Mouse (Mus musculus) heart, embryonic 16.5 days (tissue): ENCODE measurements around the gene Syncrip. TPM values are rescaled to one million over a fixed set of nuclear protein-coding genes. Genes with fewer than 3 reads are reported as not detected.

ENCODE experiments used
- ATAC-seq: fragments of 200-750 bp; cut with Nextera tagmentation; replicated peaks from 2 replicates; pipeline ENCODE4 v1.8.0; 2017; ENCODE audit warnings: moderate number of reproducible peaks; ENCODE audit not compliant: insufficient read depth, low FRiP score; ENCODE audit errors: extremely low read depth
- H3K27ac ChIP-seq: fragments of 300-500 bp; sonication (generic); 2 replicates; pipeline ENCODE4 v1.5.1; 2014; ENCODE audit warnings: mild to moderate bottlenecking, low read length, control low read depth, moderate library complexity
- H3K27me3 ChIP-seq: fragments of 300-500 bp; sonication (generic); 2 replicates; pipeline ENCODE4 v1.6.1; 2014; ENCODE audit warnings: low read length, mixed read lengths; ENCODE audit not compliant: control insufficient read depth, insufficient read depth
- H3K36me3 ChIP-seq: fragments of 300-500 bp; sonication (generic); 2 replicates; pipeline ENCODE4 v1.6.1; 2014; ENCODE audit not compliant: control insufficient read depth, insufficient read depth
- H3K4me1 ChIP-seq: fragments of 300-500 bp; sonication (generic); 2 replicates; pipeline ENCODE4 v1.6.1; 2014; ENCODE audit warnings: low read length, mixed read lengths; ENCODE audit not compliant: control insufficient read depth, insufficient read depth
- H3K4me2 ChIP-seq: fragments of 300-500 bp; sonication (generic); 2 replicates; pipeline ENCODE4 v1.6.1; 2014; ENCODE audit warnings: low read depth, mild to moderate bottlenecking, control low read depth, low read length
- H3K4me3 ChIP-seq: fragments of 300-500 bp; sonication (generic); 2 replicates; pipeline ENCODE4 v1.5.1; 2014; ENCODE audit warnings: mild to moderate bottlenecking, control low read depth, low read length
- H3K9ac ChIP-seq: fragments of 300-500 bp; sonication (generic); 2 replicates; pipeline ENCODE4 v1.6.1; 2014; ENCODE audit warnings: low read length, control low read depth
- H3K9me3 ChIP-seq: fragments of 300-500 bp; sonication (generic); replicated peaks from 2 replicates; pipeline ENCODE4 v1.6.1; 2016; ENCODE audit warnings: low read length; ENCODE audit not compliant: control insufficient read depth
- WGBS: fragments of 180-500 bp; shearing (Covaris S2); extraction: QIAGEN DNeasy Blood & Tissue Kit; methylation state at CpG from one replicate; pipeline ENCODE4 v1.1.7; 2014; 5-methylcytosine and 5-hydroxymethylcytosine counted together
- polyA plus RNA-seq: library from polyadenylated mRNA; unstranded; fragments of >200 nt; fragmentation: Nextera tagmentation; extraction: Ambion mirVana; gene quantifications from 2 replicates; pipeline ENCODE4 v1.2.1, GENCODE M21; 2015

Syncrip gene
- polyA plus RNA-seq, 1 experiment from 2014 or later, result 55.1 TPM

DNA sequence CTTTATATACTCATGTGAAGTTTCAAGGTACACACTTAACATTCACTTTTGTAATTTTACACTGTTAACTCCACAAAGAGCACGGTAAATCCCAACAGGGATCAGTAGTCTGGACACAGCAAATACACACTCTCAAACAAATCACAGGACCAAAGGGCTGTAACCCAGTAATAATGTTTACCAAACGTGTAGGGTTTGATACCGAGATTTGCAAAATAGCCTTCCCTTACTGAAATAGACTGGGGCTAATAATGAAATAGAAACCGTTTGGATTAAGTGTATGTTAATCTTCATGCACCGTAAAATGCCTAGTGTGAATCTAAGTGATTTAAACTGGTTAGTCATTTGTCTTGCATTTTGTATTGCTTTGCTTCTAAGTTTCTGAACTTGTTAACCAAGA, 42.4 kb downstream of the Syncrip start:
- ATAC-seq, result no peak
- H3K9ac ChIP-seq, result no peak overlapping the region; the same call in 1 of the 2 replicates
- H3K27me3 ChIP-seq, result no peaks in the 10 kb centered on the region
- H3K4me1 ChIP-seq, result peaks cover 12% of the 10 kb centered on the region
- WGBS, result 26% methylated on average over 5 of the region's 5 CpGs
- no peak overlapping the region for H3K27ac ChIP-seq
- no peak overlapping the region for H3K4me3 ChIP-seq
- H3K4me2 ChIP-seq, result no peak overlapping the region
- H3K9me3 ChIP-seq, result no peaks in the 10 kb centered on the region
- H3K36me3 ChIP-seq, result peaks cover 6% of the 10 kb centered on the region; the same call in 1 of the 2 replicates

DNA sequence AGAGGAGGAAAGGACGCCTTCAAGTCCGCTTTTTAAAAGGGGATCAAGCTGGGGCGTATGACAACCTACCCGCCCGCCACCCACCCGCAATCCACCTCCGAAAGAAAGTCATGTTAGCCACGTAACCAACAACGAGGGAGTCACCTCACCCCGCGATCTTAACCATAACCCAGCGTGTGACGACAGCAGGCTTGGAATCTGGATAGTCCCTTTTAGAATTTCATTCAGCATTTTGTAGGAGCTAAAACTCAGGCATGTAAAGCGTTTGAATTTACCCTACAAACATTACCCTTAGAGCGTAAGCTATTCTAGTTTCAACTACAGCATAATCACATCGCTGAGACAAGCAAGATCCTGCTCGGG, 43.2 kb downstream of the Syncrip start:
- ATAC-seq, result peak; percentile 10
- Histone ChIP-seq H3K9me3 (no peaks in the 10 kb centered on the region), H3K4me2 (peak overlapping the region; percentile 95), H3K4me3 (peak overlapping the region; percentile 92), H3K27me3 (no peaks in the 10 kb centered on the region), H3K9ac (peak overlapping the region; percentile 94), H3K36me3 (peaks cover 3% of the 10 kb centered on the region; the same call in 1 of the 2 replicates), H3K27ac (peak overlapping the region; percentile 95), H3K4me1 (peaks cover 12% of the 10 kb centered on the region)
- under 1% methylated on average over 17 of the region's 17 CpGs for WGBS

DNA sequence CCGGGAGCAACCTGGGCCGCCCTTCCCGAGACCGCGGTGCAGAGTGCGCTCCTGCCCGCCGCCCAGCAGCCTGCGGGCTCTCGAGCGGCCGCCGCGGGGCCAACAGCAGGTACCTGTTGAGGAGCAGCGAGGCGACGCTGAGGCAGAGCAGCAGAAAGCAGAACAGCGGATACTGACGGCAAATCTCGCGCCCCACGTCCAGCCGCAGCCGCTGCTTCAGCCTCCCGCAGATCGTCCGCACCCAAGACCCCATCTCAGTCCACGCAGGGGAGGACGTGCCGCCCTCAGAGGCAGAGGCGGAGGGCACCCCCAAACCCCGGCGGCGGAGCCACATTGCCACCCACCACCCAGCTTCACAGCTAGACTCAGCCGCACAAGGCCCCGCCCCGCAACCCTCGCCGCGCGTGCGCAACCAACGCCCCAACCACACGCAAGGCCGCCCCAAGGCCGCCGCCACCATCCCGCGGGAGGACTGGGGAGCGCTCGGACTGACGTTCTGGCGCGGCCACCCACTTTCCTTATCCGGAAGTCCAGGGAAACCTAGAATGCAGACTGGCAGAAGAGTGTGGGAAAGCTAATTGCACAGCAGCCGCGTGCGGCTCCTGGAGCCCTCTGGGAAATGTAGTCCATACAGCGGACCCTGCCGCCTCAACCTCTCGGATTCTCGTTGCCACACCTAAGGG, 43.7 kb downstream of the Syncrip start, which contains the start of gene Snx14:
Gene Snx14 (minus strand): TSS at position 404 of the 683 bp plus-strand sequence.
- ATAC-seq, result peak; percentile 98
- 0% methylated on average over 58 of the region's 62 CpGs for WGBS
- peaks cover 12% of the 10 kb centered on the region for H3K4me1 ChIP-seq
- peak within 1 kb of the TSS; percentile 92 for H3K4me3 ChIP-seq
- H3K4me2 ChIP-seq, result peak within 1 kb of the TSS; percentile 95
- H3K9ac ChIP-seq, result peak within 1 kb of the TSS; percentile 94
- H3K36me3 ChIP-seq, result peaks cover 3% of the 10 kb centered on the region; the same call in 1 of the 2 replicates
- H3K27me3 ChIP-seq, result no peaks in the 10 kb centered on the region
- no peaks in the 10 kb centered on the region for H3K9me3 ChIP-seq
- peak within 1 kb of the TSS; percentile 95 for H3K27ac ChIP-seq

DNA sequence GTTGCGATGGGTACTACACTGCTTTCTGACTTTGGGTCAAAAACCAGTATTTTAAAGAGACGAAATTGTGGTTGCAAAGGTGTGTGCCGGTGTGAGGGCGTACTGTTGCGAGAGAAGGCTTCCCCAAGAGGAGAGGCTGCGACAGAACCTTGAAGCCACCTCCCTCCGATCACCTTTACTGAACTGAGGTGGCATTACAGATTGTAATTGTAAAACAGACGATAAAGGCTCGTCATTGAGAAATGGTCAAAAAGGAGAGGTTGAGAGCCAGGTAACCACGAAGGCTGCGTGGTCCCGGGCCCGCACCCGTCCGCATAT, 44.2 kb downstream of the Syncrip start:
- H3K4me2 ChIP-seq, result peak overlapping the region; percentile 95
- no peak for ATAC-seq
- peak overlapping the region; percentile 92 for H3K4me3 ChIP-seq
- WGBS, result 2% methylated on average over 15 of the region's 15 CpGs
- H3K27me3 ChIP-seq, result no peaks in the 10 kb centered on the region
- peaks cover 3% of the 10 kb centered on the region; the same call in 1 of the 2 replicates for H3K36me3 ChIP-seq
- H3K4me1 ChIP-seq, result peaks cover 12% of the 10 kb centered on the region
- H3K27ac ChIP-seq, result peak overlapping the region; percentile 95
- H3K9me3 ChIP-seq, result no peaks in the 10 kb centered on the region
- H3K9ac ChIP-seq, result peak overlapping the region; percentile 94

DNA sequence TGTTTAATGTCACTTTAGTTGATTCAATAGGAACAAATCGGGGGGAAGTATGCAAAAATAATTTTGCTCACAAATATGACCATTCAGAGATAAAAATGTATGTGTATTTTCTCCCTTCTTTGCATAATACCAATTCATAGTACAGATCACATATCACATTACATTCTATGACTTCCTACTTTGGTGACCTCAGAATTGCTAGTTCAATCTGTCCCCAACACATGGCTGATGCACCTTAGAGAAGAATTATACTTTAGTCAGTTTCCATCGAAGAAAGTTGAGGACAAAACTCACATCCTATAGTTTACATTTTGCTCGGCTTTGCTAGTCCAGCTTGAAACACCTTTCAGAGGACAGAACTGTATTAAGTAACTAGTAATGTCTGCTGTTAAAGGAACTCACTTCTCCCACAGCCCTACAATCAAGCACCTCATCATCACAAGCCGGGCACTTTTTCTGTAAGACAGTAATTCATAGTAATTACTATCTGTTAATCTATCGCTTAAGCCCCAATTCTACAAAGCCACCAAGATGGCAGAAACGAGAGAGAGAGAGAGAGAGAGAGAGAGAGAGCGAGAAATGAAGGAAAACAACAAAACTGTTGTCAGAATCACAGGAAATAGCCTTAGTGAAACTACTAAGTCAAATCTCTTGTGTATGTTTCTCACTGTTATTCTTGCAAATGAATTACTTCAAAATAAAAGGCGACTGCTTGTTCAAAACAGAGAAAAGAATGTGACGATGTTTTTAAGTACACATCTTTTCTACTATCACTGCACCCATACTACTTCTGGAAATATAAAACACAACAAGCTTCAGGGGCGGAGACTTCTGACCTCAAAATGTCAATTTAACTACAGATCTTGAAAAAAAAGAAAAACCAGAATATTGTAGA, 44.8 kb downstream of the Syncrip start:
- 43% methylated on average over 10 of the region's 10 CpGs for WGBS
- H3K36me3 ChIP-seq, result peaks cover 3% of the 10 kb centered on the region; the same call in 1 of the 2 replicates
- peaks cover 12% of the 10 kb centered on the region for H3K4me1 ChIP-seq

DNA sequence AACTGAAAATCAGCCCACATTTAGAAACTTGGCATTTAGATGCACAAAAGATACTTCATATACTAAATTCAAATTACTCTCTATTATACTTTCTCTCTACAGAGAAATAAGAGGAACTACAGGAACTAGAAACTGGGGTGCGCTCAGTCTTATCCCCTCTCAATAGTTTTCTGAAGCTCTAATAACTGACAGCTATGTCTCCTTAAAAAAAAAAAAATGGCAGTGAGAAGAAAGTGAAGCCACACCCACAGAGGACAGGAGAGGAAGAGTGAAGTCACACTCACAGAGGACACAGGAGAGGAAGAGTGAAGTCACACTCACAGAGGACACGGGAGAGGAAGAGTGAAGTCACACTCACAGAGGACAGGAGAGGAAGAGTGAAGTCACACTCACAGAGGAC, 58.0 kb downstream of the Syncrip start:
- ATAC-seq, result no peak
- no peak overlapping the region for H3K4me2 ChIP-seq
- peaks cover 14% of the 10 kb centered on the region for H3K36me3 ChIP-seq
- no peak overlapping the region for H3K27ac ChIP-seq
- H3K9ac ChIP-seq, result no peak overlapping the region
- H3K4me1 ChIP-seq, result no peaks in the 10 kb centered on the region
- WGBS, result 77% methylated on average over 2 of the region's 2 CpGs
- H3K27me3 ChIP-seq, result no peaks in the 10 kb centered on the region
- no peak overlapping the region for H3K4me3 ChIP-seq
- H3K9me3 ChIP-seq, result peaks cover 4% of the 10 kb centered on the region; the same call in 1 of the 2 replicates

More for the DNA sequence above, 44.8 kb downstream of the Syncrip start:
- H3K27ac ChIP-seq, result peak overlapping the region; percentile 95
- peak overlapping the region; percentile 94 for H3K9ac ChIP-seq
- peak overlapping the region; percentile 95 for H3K4me2 ChIP-seq
- no peaks in the 10 kb centered on the region for H3K9me3 ChIP-seq
- ATAC-seq, result no peak
- peak overlapping the region; percentile 92 for H3K4me3 ChIP-seq
- H3K27me3 ChIP-seq, result no peaks in the 10 kb centered on the region

DNA sequence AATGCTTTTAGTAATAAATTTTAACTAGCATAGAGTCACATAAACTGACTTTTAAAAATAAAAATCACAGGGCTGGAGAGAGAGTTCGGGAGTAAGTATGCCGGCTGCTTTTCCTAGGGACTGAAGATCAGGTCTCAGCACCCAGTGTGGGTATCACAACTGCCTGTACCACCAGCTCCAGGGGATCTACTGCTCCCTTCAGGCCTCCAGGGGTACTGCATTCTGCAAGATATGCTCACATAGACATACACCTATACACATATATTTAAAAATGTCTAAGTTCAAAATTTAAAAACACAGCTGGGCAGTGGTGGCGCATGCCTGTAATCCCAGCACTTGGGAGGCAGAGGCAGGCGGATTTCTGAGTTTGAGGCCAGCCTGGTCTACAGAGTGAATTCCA, 59.9 kb downstream of the Syncrip start:
- Histone ChIP-seq H3K4me3 (no peak overlapping the region), H3K4me1 (no peaks in the 10 kb centered on the region), H3K27ac (no peak overlapping the region), H3K4me2 (no peak overlapping the region), H3K9ac (no peak overlapping the region), H3K9me3 (peaks cover 4% of the 10 kb centered on the region; the same call in 1 of the 2 replicates), H3K27me3 (no peaks in the 10 kb centered on the region), H3K36me3 (peaks cover 25% of the 10 kb centered on the region)
- 97% methylated on average over 4 of the region's 4 CpGs for WGBS
- no peak for ATAC-seq

DNA sequence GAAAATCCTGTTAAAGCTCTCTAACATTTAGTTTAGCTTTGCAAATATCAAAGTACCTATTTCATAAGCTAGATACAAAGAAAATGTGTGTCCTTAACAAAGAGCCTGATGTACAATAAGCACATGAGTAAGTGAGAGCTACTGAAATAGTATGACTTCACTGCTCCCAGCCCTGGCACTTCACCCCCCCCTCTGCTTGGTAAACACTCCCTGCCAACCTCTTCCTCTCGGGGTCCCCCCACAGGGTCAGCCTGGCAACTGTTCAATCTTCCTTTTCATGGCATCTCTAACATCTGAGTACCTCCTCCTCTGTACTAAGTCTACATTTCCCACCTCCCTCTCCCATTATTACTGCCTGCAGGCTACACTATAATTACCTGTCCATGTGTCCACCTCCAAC, 65.6 kb downstream of the Syncrip start:
- peaks cover 18% of the 10 kb centered on the region for H3K36me3 ChIP-seq
- no peak overlapping the region for H3K4me2 ChIP-seq
- H3K9ac ChIP-seq, result no peak overlapping the region
- H3K27ac ChIP-seq, result no peak overlapping the region
- no peak for ATAC-seq
- WGBS, result 58% methylated on average over 1 of the region's 1 CpGs
- no peak overlapping the region for H3K4me3 ChIP-seq
- H3K9me3 ChIP-seq, result no peaks in the 10 kb centered on the region
- H3K27me3 ChIP-seq, result no peaks in the 10 kb centered on the region
- no peaks in the 10 kb centered on the region for H3K4me1 ChIP-seq

DNA sequence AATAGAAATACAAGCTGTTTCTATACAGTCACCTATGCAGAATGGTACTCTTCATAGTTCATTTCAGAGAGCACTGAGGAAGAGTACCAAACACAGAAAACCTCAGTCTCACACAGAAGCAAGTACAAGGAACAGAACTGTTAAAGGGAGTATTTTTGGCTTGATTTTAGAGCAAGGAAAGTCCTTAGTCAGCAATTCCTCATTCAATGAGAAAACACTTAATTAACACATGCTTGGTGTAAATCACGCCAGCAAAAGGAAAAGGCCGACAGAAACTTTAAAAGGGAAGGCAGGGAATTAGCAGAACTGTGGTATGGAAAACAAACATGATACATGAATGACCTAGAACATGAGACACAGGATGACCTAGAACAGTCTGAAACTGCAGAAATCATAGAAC, 72.4 kb downstream of the Syncrip start:
- Histone ChIP-seq H3K4me2 (no peak overlapping the region), H3K9me3 (no peaks in the 10 kb centered on the region), H3K4me3 (no peak overlapping the region), H3K4me1 (no peaks in the 10 kb centered on the region), H3K36me3 (peaks cover 21% of the 10 kb centered on the region), H3K9ac (no peak overlapping the region), H3K27me3 (no peaks in the 10 kb centered on the region), H3K27ac (no peak overlapping the region)
- WGBS, result 95% methylated on average over 2 of the region's 2 CpGs
- ATAC-seq, result no peak
